Mouse (Mus musculus): ENCODE data around the gene Pdzrn3. TPM values are rescaled to one million over a fixed set of nuclear protein-coding genes. Genes with fewer than 3 reads are reported as not detected.

The Pdzrn3 gene
- total RNA-seq, 1 experiment from 2014 or later = not detected

DNA sequence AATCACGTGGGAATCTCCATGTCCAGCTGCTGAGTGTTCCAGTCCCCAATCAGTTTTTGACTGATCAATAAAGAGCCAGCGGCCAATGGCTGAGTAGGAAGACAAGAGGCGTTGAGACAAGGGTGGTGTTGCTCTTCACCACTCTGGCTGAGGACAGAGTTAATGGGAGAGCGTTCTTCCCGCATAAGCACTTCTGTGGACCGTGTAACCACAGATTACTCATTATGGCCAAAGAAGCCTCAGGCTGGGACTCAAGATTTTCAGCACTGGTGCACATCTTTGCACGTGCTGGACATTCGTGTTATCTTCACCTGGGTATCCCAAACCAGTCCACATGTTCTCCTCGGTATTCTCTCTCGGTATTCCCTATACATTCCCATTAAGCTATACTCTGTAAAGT is 41.0 kb downstream of the Pdzrn3 start:
- no peak for ATAC-seq (replicated peaks; ENCODE audit: insufficient number of reproducible peaks, low FRiP score, low TSS enrichment, poor library complexity, severe bottlenecking)

DNA sequence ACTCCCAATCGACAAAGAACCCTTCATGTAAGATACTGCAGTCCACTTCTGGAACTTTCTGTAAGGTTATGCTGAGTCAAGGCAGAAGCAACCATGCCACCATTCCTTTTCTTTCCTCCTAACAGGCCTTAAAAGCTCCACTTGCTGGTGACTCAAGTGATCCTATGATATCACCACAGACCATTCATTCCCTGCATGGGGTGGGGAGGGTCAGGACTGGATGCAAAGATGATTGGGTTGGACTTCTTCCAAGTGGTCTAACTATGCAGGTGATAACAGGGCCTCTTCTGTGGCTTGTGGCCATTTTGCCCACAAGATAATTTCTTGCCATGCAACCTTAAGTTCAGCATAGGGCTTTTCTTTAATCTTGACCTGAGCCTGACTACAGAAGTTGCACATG is 42.0 kb downstream of the Pdzrn3 start:
- ATAC-seq (replicated peaks; ENCODE audit: insufficient number of reproducible peaks, low FRiP score, low TSS enrichment, poor library complexity, severe bottlenecking) = no peak

DNA sequence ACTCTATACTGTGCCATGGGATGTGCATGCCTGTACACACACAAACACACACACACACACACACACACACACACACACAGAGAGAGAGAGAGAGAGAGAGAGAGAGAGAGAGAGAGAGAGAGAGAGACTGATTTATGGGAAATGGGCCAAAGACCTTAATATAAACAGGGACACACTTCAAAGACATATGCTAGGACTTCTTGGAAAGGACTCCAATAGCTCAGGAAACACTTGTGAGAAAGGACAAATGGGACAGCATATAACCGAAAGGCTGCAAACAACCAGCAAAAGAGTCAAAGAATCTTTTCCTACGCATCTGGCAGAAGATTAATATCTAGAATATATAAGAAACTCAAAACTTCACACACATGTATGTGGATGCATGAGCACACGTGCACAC is 43.2 kb downstream of the Pdzrn3 start:
- ATAC-seq (replicated peaks; ENCODE audit: insufficient number of reproducible peaks, low FRiP score, low TSS enrichment, poor library complexity, severe bottlenecking) = no peak

DNA sequence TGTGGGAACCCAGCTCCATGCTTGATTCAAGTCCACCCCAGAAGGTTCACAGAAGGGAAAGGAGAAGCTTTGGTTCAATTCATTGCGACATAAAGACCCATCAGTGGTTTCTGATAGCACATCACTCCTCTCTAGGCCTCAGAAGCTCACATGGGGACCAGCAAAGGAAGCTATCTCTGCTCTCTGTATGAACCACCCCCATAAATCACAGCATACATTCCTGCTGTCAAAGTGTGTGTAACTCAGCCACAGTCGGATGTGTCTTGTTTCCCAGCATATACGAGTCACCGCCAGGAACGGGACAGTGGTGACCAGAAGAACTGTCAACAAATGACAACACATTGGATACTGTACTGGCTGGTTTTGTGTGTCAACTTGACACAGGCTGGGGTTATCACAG is 47.3 kb downstream of the Pdzrn3 start:
- ATAC-seq (replicated peaks; ENCODE audit: insufficient number of reproducible peaks, low FRiP score, low TSS enrichment, poor library complexity, severe bottlenecking) = no peak

DNA sequence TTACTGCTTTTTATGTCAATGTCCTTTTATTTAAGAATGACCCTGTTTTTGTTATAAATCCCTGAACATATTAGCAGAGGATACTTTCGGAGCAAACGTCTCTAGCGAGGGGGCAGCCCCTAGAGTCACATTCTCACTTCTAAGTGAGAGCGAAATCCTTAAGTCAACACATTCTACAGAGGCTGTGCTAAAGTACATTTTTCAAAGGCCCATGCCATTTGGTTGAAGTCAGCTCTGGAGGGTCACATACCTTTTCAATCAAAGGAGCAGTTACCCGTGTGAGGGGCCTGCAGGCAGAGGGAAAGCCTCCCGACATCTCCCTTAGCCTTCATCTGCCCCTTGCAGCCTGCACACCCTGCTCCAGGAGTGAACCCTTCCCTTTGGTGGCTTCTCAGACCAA is 48.2 kb downstream of the Pdzrn3 start:
- no peak for ATAC-seq (replicated peaks; ENCODE audit: insufficient number of reproducible peaks, low FRiP score, low TSS enrichment, poor library complexity, severe bottlenecking)

DNA sequence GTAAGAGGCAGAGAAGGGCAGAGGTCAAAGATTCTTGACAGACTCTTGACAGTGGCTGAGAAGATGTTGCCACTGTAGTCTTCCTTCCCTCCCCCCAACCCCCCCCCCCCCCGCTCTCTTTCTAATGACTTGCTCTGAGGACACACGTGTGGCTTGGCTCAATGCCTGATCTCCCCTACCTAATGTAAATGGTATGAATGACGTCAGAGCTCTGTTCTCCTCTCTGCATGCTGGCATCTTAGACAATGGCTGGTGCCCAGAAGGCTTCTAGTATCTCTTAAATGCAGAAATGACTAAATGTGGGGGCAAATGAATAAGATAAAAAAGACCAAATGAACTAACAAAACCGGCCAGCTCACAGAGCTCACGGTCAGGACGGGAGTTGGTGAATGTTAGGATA is 49.2 kb downstream of the Pdzrn3 start:
- no peak for ATAC-seq (replicated peaks; ENCODE audit: insufficient number of reproducible peaks, low FRiP score, low TSS enrichment, poor library complexity, severe bottlenecking)

DNA sequence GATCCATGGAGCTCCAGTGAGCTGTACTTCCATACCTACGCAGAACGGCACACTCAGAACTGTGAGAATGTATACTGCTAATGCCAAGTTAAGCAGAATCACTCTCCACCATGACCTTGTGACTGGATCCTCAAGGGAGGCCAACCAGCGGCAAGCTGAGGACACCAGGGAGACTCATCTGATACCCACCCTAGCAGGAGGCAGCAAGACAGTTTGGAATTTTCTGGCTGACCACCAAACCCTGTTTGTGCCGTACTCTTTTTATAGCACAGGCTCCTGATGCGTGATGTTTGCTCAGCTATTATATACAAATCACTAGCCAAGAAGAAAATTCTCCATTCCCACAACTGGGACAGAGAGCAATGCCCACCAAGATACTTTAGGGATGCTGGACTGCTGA is 50.0 kb downstream of the Pdzrn3 start:
- ATAC-seq (replicated peaks; ENCODE audit: insufficient number of reproducible peaks, low FRiP score, low TSS enrichment, poor library complexity, severe bottlenecking) = no peak

DNA sequence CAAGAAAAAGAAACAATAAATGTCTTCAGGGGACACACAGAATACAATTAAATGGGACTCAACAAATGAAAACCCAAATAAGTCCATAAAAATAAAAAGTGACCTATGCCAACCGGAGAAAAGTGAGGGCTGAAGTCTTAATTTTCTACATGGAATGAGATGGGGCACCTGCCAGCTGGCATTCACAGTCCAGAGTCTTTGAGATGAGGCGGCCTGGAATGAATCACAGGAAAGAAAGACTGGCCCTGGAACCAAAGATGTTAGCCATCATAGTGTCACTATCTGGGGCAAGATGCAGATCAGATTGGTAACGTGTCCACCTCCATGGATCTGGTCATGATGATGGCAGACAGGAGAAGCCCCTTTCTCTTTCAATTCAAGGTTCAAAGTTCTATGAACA is 50.5 kb downstream of the Pdzrn3 start:
- no peak for ATAC-seq (replicated peaks; ENCODE audit: insufficient number of reproducible peaks, low FRiP score, low TSS enrichment, poor library complexity, severe bottlenecking)

DNA sequence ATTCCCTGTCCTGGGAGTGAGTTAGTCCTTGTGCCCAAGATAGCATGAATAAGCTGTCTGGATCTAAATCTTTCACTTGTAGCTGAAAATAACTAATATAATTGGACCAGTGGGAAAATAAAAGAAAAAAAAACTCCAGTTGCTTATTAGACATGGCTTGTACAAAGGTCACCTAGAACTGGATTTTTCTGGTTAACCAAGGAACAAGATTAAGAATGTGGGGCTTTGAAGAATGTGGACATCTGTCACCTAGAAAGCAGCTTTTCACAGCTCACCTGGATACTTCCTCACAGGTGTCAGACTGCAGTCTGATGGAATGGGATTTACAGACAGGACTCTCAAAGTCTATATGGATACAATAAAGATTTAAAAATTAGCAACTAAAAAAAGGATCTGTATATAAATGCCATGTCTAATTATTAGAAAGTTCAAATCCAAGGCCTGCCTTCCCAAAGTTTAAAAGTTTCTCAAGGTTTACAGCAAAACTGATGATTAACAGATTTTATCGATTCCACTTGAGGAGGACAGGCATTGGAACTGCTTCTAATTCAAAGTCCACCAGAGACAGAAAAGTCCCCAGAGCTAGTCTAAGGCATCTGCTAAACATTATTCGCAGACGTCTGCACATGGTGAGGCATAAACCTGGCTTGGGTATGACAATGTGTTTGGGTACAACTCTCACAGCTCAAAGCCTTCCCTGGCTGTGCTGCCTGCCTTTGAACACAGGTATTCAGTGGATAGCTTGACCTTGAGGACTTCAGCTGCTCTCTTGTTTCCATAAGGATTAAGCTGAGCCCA is 51.7 kb downstream of the Pdzrn3 start:
- no peak for ATAC-seq (replicated peaks; ENCODE audit: insufficient number of reproducible peaks, low FRiP score, low TSS enrichment, poor library complexity, severe bottlenecking)

DNA sequence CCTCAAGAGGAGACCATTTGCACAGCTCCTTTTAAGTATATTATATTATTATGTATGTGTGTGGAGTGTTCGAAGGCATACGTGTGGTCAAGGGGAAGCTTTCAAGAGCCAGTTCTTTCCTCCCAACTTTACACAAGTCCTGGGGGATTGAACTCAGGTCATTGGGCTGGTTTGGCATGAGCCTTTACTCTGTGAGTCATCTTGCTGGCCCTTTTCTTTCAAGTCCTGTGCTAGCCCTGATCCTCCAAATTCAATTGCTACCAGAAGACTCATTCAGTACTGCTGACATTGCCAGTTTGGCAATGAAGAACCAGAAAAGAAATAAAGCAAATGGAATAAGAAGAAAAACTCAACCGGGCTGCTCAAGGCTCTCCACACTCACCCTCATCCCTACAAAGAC is 55.1 kb downstream of the Pdzrn3 start:
- no peak for ATAC-seq (replicated peaks; ENCODE audit: insufficient number of reproducible peaks, low FRiP score, low TSS enrichment, poor library complexity, severe bottlenecking)

DNA sequence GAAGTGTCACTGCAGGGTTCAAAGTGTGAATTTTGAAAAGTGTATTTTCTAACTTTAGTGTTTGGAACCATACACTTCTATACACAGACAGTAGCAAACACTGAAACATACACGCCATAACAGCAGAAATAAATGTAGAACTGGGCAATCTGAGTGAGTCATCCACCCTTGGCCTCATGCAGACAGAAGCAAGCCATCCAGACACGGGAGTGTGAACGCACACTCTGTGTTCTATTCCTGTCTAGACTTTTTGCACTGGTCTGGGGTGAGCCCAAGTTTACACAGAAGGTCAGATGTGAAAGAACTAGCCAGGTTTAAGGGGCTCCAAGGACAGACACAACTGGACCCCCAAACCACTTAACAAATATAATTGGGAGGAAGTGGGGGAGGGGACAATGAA is 57.3 kb downstream of the Pdzrn3 start:
- ATAC-seq (replicated peaks; ENCODE audit: insufficient number of reproducible peaks, low FRiP score, low TSS enrichment, poor library complexity, severe bottlenecking) = no peak

DNA sequence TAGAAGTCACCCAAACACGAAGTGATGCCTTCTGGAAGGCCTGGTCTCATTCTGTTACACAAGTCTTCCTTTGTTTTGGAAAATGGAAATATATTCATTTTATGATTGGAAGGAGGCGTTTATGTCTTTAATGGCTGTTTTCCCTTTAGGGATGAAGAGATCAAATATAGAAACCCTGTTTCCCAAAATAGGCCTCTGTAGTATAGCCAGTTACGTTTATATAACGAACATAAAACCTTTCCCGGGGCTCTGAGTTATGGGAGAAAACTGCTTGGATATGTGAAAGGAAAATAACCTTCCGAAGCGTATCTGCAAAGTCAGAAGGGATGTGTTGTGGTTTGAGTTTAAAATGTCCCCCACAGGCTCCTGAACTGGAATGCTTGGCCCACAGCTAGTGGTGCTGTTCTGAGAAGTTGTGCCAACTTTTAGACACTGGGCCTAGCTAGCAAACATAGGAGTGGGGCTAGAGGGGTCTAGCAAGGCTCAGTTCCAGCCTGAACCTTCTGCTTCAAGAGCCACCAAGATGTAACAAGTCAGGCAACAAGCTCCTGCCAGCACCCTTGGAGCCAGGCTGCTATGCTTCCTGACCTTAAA is 58.2 kb downstream of the Pdzrn3 start:
- no peak for ATAC-seq (replicated peaks; ENCODE audit: insufficient number of reproducible peaks, low FRiP score, low TSS enrichment, poor library complexity, severe bottlenecking)

DNA sequence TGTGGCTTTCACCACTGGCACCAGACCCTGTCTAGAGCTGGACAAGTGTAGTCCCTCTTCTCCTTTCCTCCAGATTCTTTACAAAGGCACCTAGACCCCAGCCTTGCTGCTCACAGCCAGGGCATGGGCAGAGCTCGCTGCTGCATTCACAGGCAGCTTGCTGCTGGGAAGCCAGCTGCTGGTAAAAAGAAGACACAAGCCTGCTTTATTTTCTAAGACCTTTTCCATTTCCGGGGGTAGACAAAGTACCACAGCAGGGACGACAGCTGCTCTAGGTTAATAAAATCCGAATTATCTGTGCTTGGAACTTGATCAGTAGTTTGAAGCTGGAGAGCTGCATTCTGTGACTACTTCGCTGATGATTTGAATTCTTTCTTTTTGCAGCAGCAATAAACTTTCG is 59.2 kb downstream of the Pdzrn3 start:
- no peak for ATAC-seq (replicated peaks; ENCODE audit: insufficient number of reproducible peaks, low FRiP score, low TSS enrichment, poor library complexity, severe bottlenecking)

DNA sequence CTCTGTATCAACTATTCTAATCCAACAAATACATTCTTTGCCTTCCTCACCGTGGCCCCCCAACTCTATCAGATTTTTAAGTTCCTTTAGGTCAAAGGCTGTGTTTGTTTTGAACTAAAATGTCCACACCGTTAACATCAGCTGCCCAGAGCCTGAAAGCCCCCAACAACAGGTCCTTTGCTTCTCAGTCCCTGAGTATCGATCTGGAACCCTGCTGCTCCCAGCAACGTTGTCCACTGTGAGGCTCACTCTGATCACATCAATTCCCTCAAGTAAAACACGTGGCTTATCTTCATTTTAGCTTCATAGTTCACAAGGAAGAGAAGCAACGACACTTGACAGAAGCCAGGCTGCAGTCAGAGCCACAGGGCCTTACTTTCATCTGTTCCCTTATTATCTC is 66.3 kb downstream of the Pdzrn3 start:
- ATAC-seq (replicated peaks; ENCODE audit: insufficient number of reproducible peaks, low FRiP score, low TSS enrichment, poor library complexity, severe bottlenecking) = no peak

DNA sequence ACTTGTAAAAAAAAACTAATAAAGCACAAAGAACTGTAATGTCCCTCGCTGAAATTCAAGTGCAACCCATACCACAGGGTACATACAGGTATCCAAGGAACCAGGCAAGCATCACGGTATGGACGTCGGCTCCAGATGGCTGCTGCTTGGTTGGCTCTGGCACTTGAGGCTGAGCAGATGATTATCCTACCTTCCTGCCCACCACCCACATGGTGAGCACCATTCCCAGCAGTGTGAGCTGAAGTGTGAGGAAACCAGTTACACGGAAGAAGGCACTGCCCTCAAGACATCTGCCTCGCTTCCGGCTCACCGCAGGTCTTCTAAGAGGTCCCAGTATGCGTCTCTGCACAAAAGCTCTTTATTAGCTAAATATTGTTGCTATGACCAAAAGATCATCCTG is 67.2 kb downstream of the Pdzrn3 start:
- no peak for ATAC-seq (replicated peaks; ENCODE audit: insufficient number of reproducible peaks, low FRiP score, low TSS enrichment, poor library complexity, severe bottlenecking)

DNA sequence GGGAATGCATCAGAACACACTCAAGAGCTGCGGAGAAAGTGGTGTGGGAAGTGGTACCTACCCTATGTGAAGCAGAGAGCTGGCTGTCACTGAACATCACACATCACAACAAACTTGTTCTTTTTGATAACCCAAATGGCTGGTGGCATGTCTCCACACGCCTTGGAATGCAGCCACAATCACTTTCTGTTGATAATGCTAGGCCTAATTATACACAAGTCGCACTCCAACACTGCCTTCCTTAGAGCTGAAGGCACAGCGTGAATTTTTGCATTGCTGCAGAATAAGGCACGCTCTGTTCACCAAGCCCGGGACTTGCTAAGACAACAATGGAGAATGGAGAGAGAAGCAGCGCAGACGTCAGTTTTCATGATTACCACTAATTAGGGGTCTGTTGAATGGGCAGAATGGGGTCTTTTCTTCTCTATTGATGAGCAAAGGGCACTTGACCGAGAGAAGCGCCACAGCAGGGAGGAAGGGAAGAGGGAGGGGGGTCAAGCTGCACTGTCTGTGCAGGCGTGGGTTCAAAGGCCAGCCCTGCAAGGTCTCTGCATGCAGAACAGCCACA is 69.6 kb downstream of the Pdzrn3 start:
- no peak for ATAC-seq (replicated peaks; ENCODE audit: insufficient number of reproducible peaks, low FRiP score, low TSS enrichment, poor library complexity, severe bottlenecking)

DNA sequence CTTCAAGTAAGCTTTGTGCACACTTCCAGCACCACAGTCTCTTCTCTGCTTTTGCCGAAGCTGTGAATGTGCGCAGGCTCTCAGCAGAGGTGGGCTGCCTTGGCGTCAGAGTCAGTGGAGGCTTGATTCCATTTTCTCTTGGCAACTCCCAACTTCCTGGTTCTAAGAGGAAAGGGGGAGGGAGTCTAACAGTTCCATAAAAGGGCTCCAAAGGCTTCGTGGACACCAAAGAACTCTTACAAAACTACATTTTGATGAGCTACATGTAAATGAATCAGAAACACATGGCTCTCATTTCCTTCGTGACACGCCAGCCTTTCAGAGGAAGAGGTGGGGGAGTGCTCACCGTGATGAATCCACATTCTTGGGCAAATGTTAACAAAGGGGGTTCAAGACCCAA is 70.9 kb downstream of the Pdzrn3 start:
- ATAC-seq (replicated peaks; ENCODE audit: insufficient number of reproducible peaks, low FRiP score, low TSS enrichment, poor library complexity, severe bottlenecking) = no peak

DNA sequence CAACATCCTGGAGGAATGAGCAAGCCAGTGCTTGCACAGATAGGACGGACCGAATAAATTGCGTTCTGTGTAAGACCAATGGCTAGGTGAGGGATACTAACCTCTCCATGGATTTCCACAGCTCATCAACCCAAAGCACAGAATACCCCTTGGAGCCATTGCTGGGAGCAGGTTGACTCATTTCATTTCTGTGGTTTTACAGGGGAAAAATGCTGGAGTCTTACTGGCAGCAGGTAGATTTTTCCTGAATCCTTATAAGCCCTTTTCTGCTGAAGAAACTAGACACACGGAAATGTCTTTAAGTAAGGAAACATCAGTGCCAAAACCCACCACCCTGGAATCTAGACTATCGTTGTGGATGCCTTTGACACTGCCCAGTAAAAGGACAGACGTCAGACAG is 72.2 kb downstream of the Pdzrn3 start:
- ATAC-seq (replicated peaks; ENCODE audit: insufficient number of reproducible peaks, low FRiP score, low TSS enrichment, poor library complexity, severe bottlenecking) = no peak

DNA sequence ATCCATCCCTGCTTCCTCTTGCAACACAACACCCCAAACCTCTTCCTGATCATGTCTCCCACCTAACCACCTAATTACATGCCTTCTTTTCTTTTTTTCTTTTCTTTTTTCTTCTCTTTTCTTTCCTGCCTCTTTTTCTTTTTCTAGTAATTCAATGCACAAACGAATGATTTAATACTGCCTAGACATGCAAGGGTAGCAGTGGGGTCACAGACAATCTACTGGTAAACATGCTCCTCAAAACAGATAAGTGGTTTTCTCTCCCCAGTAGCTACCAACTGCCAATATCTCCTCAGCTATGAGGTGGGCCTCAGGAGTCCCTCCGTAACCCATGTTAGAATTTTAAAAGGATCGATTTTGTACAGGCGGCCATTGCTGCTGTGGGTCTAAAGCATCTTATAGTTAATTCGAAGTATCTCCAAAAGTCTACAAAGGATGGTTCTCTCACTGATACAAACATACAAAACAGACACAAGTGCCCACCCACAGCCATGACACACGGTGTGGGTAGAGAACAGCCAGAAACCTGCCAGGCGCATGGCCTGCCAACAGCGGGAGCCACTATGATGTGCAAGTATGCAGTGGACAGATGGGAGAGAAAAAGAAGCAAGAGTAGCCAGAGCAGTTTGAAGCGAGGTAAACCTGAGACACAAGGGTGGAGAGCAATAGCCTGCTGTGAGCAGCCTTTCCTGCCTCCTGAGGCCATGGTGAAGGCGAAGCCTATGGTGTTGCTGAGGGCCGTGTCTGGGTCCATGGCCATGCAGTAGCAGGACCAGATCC is 73.5 kb downstream of the Pdzrn3 start:
- ATAC-seq (replicated peaks; ENCODE audit: insufficient number of reproducible peaks, low FRiP score, low TSS enrichment, poor library complexity, severe bottlenecking) = no peak

DNA sequence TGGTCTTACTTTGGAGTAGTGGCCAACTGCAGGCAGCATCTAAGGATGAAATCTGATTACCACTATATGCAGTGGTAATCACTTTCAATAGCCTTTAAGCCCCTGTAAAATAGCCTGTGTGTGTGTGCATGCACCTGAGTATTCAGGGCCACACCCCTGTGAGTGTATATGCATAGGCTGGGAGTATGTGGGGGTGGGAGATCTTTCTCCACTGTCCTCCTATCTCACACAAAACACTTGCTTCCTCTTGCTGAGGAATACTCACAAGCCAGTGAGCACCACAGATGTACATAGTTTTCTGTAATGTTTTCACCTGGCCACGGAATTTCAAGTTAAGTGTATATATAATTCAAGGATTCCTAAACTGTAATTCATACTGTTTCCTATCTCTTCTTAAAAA is 74.2 kb downstream of the Pdzrn3 start:
- no peak for ATAC-seq (replicated peaks; ENCODE audit: insufficient number of reproducible peaks, low FRiP score, low TSS enrichment, poor library complexity, severe bottlenecking)
